Mouse (Mus musculus) olfactory bulb, adult 2 months (tissue): ENCODE measurements around the gene Fbxw8.

Experiments used
- CTCF ChIP-seq: fragments of 200-500 bp; IDR thresholded peaks from 2 replicates; pipeline ENCODE4 v1.5.1; 2012; ENCODE audit warnings: low read depth, mild to moderate bottlenecking, low read length, moderate library complexity; ENCODE audit not compliant: insufficient read depth
- POLR2A ChIP-seq: fragments of 200-500 bp; IDR thresholded peaks from 2 replicates; pipeline ENCODE4 v1.6.1; 2012; ENCODE audit warnings: mild to moderate bottlenecking, low read depth, low read length, moderate library complexity; ENCODE audit not compliant: insufficient read depth

GRCm38 (mm10) chr5:118175137-118175536 is 19.9 kb upstream of the Fbxw8 start:
- TF ChIP-seq POLR2A (no peak), CTCF (no peak)
